Mouse (Mus musculus): ENCODE results near the gene Gm4847. TPM values are rescaled to one million over a fixed set of nuclear protein-coding genes. Genes with fewer than 3 reads are reported as not detected.

Gene Gm4847
- total RNA-seq (2014; fragmentation: Nextera tagmentation), result not detected in 2 replicates
- total RNA-seq (2017), result 0.06 TPM in 1 of 2 replicates, not detected in the other
- polyA plus RNA-seq (2012), result not detected in 2 replicates

- no peaks in the 10 kb centered on the region for H3K27me3 ChIP-seq (ENCODE audit: insufficient read depth, low read length)
- ATAC-seq (ENCODE audit: extremely low read depth, insufficient number of reproducible peaks, low FRiP score, poor library complexity, severe bottlenecking), result no peak
- H3K36me3 ChIP-seq (replicated peaks), result no peaks in the 10 kb centered on the region
- H3K9me3 ChIP-seq (replicated peaks), result peaks cover 18% of the 10 kb centered on the region
- H3K4me1 ChIP-seq (ENCODE audit: insufficient read depth, low read depth, low read length), result no peaks in the 10 kb centered on the region
- TF ChIP-seq TAL1 (conservative IDR thresholded peaks at IDR 0.05; ENCODE audit: low read depth, low read length) (no peak), GATA1 (IDR thresholded peaks at IDR 0.05; ENCODE audit: borderline replicate concordance, low read length) (no peak), POLR2AphosphoS5 (IDR thresholded peaks at IDR 0.05; ENCODE audit: insufficient replicate concordance, low read depth, low read length) (no peak), CTCF (IDR thresholded peaks at IDR 0.05; ENCODE audit: low read depth, low read length) (no peak), GATA2 (IDR thresholded peaks at IDR 0.05; ENCODE audit: borderline replicate concordance, low read depth, low read length) (no peak)
- no peak for DNase-seq (ENCODE audit: low spot score)
- no peak within 1 kb of the TSS for H3K4me3 ChIP-seq (ENCODE audit: low read depth, low read length)
These were observed at the start of gene Gm4847 for GRCm38 (mm10) chr1:166647593-166647992. Gm4847 (minus strand) TSS chr1:166647693.

DNA sequence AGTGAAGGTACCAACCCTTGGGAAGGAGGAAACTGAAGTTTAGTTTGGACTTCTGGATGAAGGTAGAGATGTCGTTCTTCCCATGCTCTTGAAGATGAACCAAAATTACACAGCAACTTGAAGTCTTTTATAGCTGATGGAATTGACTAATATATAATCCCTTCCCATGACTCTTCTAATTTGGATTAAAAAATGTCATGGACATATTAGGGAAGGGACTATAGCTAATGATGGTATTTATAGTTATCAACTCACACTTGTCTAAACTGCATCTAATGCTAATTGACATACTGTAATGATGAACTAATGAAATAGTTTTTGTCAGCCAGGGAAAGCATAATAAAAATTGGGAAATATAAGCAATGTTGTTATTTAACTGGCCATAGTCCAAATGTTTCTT lies 34.3 kb upstream of the Gm4847 start, which contains the start of gene Fmo9:
Gene Fmo9, minus strand, starts transcription at position 101 of the 400 bp plus-strand sequence.
- TF ChIP-seq CTCF (IDR thresholded peaks at IDR 0.05; ENCODE audit: low read depth, low read length) (no peak), POLR2AphosphoS5 (IDR thresholded peaks at IDR 0.05; ENCODE audit: insufficient replicate concordance, low read depth, low read length) (no peak), GATA1 (IDR thresholded peaks at IDR 0.05; ENCODE audit: borderline replicate concordance, low read length) (no peak), GATA2 (IDR thresholded peaks at IDR 0.05; ENCODE audit: borderline replicate concordance, low read depth, low read length) (no peak), TAL1 (conservative IDR thresholded peaks at IDR 0.05; ENCODE audit: low read depth, low read length) (no peak)
- Histone ChIP-seq H3K36me3 (replicated peaks) (no peaks in the 10 kb centered on the region), H3K27me3 (ENCODE audit: insufficient read depth, low read length) (no peaks in the 10 kb centered on the region), H3K9me3 (replicated peaks) (peaks cover 9% of the 10 kb centered on the region), H3K4me3 (ENCODE audit: low read depth, low read length) (no peak within 1 kb of the TSS), H3K4me1 (ENCODE audit: insufficient read depth, low read depth, low read length) (no peaks in the 10 kb centered on the region)
- ATAC-seq (ENCODE audit: extremely low read depth, insufficient number of reproducible peaks, low FRiP score, poor library complexity, severe bottlenecking), result no peak
- DNase-seq (ENCODE audit: low spot score), result no peak

- ATAC-seq (ENCODE audit: extremely low read depth, insufficient number of reproducible peaks, low FRiP score, poor library complexity, severe bottlenecking) (no peak), DNase-seq (ENCODE audit: low spot score) (no peak)
- no peak for TF ChIP-seq GATA2 (IDR thresholded peaks at IDR 0.05; ENCODE audit: borderline replicate concordance, low read depth, low read length)
- TF ChIP-seq POLR2AphosphoS5 (IDR thresholded peaks at IDR 0.05; ENCODE audit: insufficient replicate concordance, low read depth, low read length), result no peak
- no peak for TF ChIP-seq TAL1 (conservative IDR thresholded peaks at IDR 0.05; ENCODE audit: low read depth, low read length)
- TF ChIP-seq CTCF (IDR thresholded peaks at IDR 0.05; ENCODE audit: low read depth, low read length), result no peak
- TF ChIP-seq GATA1 (IDR thresholded peaks at IDR 0.05; ENCODE audit: borderline replicate concordance, low read length), result no peak
- H3K9me3 ChIP-seq (replicated peaks), result peaks cover 24% of the 10 kb centered on the region
- H3K36me3 ChIP-seq (replicated peaks), result no peaks in the 10 kb centered on the region
- no peaks in the 10 kb centered on the region for H3K4me1 ChIP-seq (ENCODE audit: insufficient read depth, low read depth, low read length)
- no peak overlapping the region for H3K4me3 ChIP-seq (ENCODE audit: low read depth, low read length)
- H3K27me3 ChIP-seq (ENCODE audit: insufficient read depth, low read length), result no peaks in the 10 kb centered on the region
These were observed 21.8 kb upstream of the Gm4847 start for GRCm38 (mm10) chr1:166669264-166669663.

GRCm38 (mm10) chr1:166660800-166661199 lies 13.3 kb upstream of the Gm4847 start:
- H3K9me3 ChIP-seq (replicated peaks), result peaks cover 10% of the 10 kb centered on the region
- DNase-seq (ENCODE audit: low spot score) (no peak), ATAC-seq (ENCODE audit: extremely low read depth, insufficient number of reproducible peaks, low FRiP score, poor library complexity, severe bottlenecking) (no peak)
- H3K36me3 ChIP-seq (replicated peaks), result no peaks in the 10 kb centered on the region
- H3K4me1 ChIP-seq (ENCODE audit: insufficient read depth, low read depth, low read length), result no peaks in the 10 kb centered on the region
- H3K4me3 ChIP-seq (ENCODE audit: low read depth, low read length), result no peak overlapping the region
- no peaks in the 10 kb centered on the region for H3K27me3 ChIP-seq (ENCODE audit: insufficient read depth, low read length)
- TF ChIP-seq TAL1 (conservative IDR thresholded peaks at IDR 0.05; ENCODE audit: low read depth, low read length), result no peak
- no peak for TF ChIP-seq CTCF (IDR thresholded peaks at IDR 0.05; ENCODE audit: low read depth, low read length)
- no peak for TF ChIP-seq POLR2AphosphoS5 (IDR thresholded peaks at IDR 0.05; ENCODE audit: insufficient replicate concordance, low read depth, low read length)
- TF ChIP-seq GATA1 (IDR thresholded peaks at IDR 0.05; ENCODE audit: borderline replicate concordance, low read length), result no peak
- TF ChIP-seq GATA2 (IDR thresholded peaks at IDR 0.05; ENCODE audit: borderline replicate concordance, low read depth, low read length), result no peak

Other genes with a start within 250 kb of the Gm4847 start
- not detected in 2 replicates for gene Pogk, start 237.8 kb downstream of the Gm4847 start, total RNA-seq (2014; fragmentation: Nextera tagmentation)
- 0.12 and 0.22 TPM in 2 replicates for gene Pogk, start 237.8 kb downstream of the Gm4847 start, total RNA-seq (2017)
- gene Pogk, start 237.8 kb downstream of the Gm4847 start, polyA plus RNA-seq (2012), result not detected in 2 replicates
- not detected in 2 replicates for gene Gm4846, start 150.1 kb downstream of the Gm4847 start, total RNA-seq (2014; fragmentation: Nextera tagmentation)
- gene Gm4846, start 150.1 kb downstream of the Gm4847 start, total RNA-seq (2017), result not detected in 2 replicates
- gene Gm4846, start 150.1 kb downstream of the Gm4847 start, polyA plus RNA-seq (2012), result not detected in 2 replicates
- not detected in 2 replicates for gene Fmo9, start 34.2 kb upstream of the Gm4847 start, total RNA-seq (2014; fragmentation: Nextera tagmentation)
- not detected in 2 replicates for gene Fmo9, start 34.2 kb upstream of the Gm4847 start, total RNA-seq (2017)
- gene Fmo9, start 34.2 kb upstream of the Gm4847 start, polyA plus RNA-seq (2012), result not detected in 2 replicates